Mouse (Mus musculus) retina, postnatal 1 day (tissue): Measurements from ENCODE around the gene Rer1.

Source experiments
- DNase-seq: peaks from one replicate; pipeline ENCODE4 v3.0.0-alpha.2; 2012

Gene Rer1

DNA sequence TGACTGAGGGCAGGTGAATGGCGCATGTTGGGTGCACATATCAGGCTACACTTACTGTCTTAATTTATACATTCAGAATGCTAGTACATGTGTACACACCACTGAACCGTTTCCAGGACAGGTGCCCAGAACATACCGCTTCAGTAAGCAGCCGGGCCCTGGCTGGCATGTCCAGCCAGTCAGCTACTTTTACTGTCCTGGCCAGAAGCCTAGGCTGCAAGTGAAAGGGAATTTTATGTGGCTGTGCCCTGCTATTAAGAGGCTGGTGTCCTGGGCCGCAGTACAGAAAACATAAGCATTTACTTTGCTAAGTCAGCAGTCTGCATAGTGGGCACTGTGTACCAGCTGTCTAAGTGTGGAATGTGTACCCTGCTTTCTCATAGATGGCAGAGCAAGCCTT lies 15.3 kb downstream of the Rer1 start:
- DNase-seq = no peak

DNA sequence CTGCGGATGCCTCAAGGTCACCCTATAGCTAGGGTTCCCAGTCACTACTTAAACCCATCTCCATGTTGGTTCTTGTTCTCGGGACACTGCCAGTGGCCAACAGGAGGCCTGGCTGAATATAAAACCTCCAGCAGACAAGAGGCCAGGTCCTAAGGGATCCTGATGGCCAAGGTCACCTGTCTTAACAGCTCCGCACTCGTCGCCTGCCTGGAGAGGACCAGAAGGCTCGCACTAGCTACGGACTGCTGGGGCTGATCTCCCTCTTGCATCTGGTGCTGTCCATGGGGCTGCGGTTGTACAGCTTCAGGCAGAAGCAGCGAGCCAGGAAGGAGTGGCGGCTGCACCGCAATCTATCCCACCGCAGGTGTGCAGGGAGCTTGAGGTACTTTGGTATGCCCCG lies 16.0 kb downstream of the Rer1 start:
- no peak for DNase-seq

DNA sequence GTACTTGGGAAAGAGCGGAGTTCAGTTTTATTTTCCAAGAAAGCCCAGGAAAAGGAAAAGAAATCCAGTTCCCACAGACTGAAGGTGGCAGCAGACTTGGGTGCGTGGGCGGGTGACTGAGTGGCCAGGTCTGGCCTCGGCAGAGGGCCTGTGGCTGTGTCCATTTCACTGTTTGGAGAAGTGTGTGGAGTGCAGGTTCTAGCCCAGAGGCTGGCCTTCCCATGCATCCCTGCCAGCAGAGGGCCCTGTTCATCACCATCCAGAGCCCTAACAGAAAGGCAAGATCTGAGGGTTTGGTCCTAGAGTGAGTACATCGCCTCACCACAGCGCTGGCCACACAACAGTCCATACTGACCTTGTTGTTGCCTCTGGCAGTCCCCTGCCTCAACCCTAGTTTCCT lies 17.0 kb downstream of the Rer1 start:
- DNase-seq = no peak

DNA sequence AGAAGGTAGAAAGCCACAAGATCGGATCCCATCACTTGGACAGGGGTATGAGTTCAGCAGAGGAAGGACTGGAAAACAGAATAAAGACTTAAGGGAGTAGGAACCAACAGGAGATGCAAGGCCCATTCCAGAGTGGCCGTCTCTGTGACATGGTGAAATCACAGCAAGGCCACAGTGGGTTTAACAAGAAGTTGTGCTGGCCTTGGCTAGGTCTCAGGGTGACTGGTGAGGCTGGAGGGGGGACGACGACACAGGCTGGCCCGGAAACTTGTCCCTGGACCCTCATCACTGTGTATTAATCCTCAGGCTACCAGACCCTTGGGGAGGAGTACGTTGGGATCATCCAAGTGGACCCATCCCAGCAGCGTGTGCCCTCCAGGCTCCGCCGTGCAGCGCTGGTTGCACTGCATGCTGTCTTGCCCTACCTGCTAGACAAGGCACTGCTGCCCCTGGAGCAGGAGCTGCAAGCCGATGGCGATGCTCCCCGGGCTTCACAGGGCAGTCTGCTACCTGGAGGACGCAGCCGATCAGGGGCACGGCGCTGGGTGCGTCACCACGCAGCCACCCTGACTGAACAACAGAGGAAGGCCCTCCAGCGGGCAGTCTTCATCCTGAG lies 17.7 kb downstream of the Rer1 start:
- DNase-seq = no peak

DNA sequence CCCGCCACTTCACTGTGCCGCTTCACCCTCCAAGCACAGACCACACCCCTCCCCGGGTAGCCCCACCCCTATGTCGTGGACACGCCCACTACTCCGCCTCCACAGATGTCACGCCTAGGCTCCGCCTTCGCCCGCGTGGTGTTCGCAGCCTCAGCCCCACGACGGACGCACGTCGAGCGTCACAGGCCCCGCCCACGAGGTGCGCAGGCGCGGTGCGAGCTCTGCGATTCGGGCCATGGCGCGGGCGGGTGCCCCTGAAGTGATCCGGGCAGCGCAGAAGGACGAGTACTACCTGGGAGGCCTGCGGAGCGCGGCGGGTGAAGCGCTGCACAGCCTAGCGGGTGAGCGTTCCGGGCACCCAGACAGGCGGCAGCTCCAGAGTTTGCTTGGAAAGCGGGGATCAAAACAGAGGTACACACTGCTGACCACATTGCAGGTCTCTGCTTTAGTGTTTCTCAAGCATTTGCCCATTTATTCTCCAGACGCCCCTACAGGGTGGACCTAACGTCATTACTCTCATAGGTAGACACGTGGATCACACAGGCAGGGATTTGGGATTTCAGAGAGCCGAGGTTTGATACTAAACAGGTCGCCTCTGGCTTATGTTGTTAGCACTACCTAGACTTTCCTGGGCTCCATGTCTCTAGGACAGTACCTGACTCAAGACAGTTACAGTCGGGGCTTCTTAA lies 19.2 kb downstream of the Rer1 start, which contains the start of gene Pex10:
TSS of gene Pex10 (plus strand) at position 183 of the 689 bp plus-strand sequence.
- DNase-seq = peak; percentile 98

DNA sequence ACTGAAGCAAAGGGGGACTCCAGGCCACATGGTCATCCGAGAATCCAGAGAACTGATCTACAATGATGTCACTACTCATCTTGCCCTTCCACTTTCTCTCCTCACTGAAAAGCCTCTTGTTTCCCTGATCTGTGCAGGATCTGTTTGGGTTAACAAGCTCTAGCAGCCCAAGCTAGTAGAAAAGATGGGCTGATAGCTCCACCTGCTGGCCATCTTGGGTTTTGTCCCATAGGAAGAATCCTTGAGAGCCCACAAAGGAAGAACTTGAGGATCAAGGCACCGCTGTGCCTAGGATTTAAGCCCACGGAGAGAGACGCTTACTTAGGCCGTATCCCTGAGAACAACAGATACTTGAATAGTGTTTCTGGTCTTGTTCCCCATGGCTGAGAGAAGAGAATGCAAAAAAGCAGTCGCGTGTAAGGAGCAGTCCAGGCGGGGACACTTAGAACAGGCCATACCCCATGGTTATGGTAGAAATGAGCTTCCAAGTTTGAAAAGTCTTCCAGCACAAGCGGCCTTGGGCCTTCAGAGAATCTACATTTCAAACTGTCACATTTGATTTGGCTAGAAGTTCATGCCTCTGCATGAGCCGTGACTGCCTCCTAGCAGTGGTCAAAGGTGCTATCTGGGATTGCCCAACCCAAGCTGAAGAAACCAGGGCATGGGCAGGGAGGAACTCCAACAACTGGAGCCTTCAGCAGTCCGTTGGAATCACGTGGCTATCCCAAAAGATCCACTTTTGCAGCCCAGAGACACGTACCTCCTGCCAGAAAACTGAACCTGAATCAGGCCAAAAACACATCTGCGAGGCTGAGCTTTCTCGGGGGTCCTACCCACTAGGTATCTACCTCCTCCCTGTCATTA lies 20.0 kb downstream of the Rer1 start:
- DNase-seq = peak; percentile 96

DNA sequence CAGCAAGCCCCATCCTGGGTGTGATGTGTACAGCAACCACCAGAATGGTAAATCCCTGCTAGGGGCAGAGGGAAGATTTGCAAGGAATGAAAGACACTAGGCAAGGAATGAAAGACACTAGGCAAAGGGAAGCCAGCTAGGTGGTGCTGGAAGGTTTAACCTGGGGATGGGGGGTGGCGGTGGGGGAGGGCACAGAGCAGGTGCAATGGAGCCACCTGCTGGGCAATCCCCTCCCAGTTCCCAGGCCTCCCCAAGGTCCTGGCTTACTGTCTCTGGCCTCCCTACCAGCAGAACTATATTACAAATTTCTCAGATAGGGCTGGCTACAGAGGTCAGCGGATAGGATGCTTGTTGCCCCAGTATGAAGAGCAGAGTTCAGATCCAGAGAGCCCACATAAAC lies 21.7 kb downstream of the Rer1 start:
- DNase-seq = no peak

DNA sequence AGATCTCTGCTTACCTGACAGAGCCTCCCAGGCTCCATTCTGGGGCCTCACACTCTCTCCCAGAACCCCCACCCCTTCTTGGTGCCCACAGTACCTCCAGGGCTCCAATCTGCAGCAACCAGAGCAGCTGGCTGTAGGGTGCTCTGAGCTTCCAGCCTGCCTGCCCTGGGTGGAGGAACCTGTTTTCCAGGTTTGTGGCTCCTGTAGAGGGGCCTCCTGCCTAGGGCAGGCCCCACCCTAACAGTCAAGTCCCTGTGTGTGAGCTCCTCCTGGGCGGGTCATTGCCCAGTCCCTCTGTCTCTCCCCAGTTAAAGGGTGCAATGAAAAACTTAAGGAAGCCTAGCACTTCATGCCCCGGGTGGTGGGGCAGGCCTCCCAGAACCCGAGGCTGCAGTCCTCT lies 22.3 kb downstream of the Rer1 start:
- no peak for DNase-seq

DNA sequence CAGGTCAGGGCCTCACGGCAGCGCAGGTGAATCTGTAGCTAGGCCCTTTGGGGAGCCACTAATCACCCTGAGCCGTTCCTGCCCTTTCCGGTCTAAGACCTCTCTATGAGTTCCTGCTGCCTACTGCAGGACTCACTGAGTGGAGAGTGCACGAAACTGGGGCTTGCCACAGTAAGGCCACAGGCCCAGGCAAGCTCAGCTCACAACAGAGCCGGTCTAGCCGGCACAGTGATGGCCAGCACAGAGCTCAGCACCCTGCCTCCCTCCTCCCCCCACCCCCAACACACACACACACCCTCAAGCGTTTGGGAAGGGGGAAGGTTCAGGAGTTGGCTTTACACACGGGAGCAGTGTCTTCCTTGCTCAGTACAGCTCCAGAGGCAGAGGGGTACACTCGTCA lies 27.9 kb downstream of the Rer1 start:
- DNase-seq = no peak

DNA sequence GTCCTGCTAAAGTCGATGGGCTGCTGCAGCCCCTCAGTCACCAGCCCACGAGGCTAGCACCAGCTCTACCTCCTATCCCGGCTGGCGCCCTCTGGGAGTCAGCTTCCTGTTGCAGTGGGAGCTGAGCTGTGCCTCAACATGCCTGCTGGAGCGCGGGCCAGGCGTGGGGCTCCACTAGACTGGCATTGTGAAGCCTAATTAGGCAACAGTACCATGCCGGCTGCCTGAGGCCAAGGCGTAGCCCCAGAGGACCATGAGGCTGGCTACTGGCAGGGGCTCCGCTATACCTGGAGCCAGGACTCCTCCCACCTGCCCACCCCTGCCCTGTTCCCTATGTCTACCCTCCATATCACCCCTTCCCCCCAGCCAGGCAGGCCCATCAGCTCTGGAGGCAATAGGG lies 29.5 kb downstream of the Rer1 start, which contains the start of gene Plch2:
TSS of gene Plch2 (minus strand) at position 61 of the 400 bp plus-strand sequence.
- no peak for DNase-seq

DNA sequence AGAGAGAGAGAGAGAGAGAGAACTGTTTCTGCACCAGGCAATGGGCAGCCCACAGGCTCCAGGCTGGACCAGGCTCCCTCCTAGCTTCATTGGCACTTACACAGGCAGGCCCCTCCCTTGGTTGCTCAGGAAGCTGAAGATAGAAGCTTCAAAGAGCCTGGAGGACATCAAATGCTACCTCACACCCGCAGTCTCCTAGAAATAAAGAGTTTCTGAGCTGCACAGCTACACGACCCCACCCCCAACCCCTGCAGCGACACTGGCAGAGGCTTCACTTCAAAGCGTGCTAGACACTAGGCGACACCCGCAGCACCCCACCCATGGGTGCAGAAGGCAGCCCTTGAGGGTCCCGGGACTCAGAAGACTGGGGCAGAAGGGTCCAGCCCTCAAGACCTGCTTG lies 36.1 kb downstream of the Rer1 start:
- no peak for DNase-seq

DNA sequence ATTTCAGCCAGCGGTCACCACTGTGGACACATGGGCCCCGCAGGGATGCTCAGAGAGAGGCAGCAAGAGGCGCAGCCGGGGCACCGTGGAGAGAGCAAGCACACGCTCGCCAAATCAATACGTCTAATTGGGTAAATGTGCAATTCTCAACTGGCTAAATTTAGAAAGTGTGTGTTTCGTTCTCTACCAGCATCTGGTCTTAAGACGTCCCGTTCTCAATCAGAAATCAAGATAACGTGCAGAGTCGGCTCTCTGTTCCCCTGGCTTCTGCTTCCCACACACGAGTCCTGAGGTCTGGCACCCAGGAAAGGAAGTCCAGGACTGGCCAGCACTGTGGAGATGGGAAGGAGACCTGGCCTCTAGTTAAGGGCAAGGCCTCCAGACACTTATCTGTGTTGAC lies 39.5 kb downstream of the Rer1 start:
- no peak for DNase-seq

DNA sequence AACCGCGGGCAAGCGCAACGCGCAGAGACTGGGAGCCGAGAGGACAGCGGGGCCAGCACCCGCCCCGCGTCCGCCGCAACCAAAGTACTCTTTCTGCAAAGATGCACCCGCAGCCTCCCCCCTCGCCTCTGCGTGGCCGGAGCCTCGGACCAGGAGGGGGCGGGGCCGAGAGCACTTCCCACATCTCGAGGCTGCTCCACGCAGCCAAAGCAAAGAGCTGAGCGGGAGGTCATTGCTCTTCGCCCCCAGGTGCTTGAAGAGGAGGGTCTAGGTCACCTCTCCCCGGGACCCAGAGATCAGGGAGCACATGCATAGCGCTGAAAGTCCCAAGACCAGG lies 42.9 kb downstream of the Rer1 start:
- DNase-seq = peak; percentile 48

DNA sequence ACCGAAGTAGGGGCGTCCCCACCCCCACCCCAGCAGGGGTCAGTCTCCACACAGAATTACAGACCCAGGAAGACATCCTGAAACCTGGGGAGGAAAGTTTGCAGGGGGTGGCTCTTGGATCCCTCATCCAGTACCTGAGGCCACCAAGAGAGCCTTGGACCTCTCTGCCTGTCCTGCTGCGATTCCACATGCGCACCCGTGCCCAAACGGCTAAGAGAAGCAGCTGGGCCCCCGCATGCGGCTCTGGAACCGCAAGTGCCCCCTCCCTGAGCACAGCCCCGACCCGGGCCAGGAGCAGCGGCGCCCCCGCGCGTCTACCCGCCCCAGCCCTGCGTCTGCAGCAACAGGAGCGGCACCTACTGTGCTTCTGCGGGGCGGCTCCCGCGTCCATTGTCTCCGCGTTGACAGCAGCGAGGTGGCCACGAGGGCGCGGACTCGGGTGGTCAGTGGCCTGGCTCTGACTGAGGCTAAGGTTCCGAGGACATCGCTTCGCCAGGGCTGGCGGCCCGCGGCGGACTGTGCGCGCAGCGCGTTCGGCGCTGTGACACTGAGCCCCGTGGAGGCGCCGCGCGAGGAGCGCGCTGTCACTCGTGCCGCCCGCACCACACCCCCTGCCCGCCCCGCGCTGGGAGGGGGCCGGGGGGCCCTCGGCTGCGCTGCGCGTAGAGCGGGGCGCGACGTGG lies 43.4 kb downstream of the Rer1 start:
- DNase-seq = peak; percentile 46

DNA sequence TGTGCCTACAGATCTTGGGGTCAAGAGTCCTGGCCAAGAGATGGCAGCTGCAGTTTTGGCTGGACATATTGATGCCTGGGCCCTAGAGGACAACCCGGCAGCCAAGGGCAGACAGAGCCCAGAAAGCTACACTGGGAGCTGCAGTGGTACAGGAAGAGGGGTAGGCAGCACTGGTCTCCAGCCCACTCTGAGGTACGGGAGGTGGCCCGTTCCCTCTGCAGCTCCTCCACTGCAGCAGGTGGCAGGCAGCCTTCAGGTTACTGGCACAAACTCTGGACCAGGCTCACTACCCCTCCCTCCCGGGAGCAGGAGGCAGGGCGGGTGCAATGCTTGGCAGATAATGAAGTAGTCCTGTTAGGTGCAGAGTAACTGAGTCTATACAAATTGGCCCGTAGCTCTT lies 45.5 kb downstream of the Rer1 start:
- no peak for DNase-seq

DNA sequence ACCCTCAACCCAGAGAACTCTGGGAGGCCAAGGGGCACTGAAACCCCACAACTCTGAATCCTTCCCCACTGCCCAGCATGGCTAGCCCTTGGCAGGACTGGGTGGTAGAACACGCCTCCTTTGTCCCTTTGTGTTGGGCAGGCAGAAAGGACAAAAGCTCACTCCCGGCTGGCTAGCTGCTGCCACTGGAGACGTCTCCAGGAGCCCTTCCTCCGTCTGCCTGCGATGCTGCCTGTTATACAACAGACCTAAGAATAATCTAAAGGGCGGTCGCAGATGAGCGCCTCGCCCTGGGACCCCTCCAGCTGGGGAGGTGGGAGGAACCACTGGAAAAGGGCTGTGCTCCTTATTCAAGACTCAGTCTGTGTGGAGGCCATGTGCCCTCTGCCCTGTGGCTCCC lies 46.0 kb downstream of the Rer1 start:
- no peak for DNase-seq

DNA sequence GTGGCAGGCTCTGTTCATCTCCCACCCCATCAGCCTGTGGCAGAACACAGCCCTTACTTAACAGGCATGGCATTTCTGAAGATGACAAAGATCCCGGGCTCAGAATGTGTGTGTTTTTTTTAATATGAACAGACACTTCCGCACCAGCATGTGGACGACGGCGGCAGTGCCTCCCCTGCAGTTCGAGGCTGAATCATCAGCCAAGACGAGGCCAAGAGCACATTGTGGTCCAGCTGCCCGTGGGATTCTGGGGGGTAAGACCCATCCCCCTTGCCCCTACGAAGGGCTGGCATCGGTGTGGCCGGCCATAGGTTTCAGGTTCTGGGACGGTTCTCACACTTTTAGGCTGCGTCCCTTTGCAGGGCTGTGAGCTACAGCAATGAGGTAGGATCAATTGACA lies 51.4 kb downstream of the Rer1 start:
- DNase-seq = no peak

DNA sequence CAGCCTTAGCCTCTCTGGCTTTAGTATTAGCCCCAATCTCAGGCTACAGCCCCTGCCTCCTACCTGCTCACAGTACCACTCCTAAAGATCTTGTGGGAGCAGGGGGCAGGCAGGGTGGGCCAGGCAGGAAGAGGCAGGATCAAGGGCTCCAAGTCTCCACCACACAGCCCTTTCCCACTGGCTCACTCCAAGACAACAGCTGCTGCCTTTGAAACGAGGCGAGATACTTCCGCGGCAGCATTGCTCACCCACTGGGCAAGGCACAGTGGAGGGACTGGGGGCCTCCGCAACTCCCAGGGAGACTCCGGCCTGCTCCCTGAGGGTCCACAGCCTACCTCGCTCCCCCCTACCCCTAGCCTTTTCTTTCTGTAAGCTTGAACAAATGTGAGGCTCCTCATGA lies 52.0 kb downstream of the Rer1 start:
- DNase-seq = no peak

DNA sequence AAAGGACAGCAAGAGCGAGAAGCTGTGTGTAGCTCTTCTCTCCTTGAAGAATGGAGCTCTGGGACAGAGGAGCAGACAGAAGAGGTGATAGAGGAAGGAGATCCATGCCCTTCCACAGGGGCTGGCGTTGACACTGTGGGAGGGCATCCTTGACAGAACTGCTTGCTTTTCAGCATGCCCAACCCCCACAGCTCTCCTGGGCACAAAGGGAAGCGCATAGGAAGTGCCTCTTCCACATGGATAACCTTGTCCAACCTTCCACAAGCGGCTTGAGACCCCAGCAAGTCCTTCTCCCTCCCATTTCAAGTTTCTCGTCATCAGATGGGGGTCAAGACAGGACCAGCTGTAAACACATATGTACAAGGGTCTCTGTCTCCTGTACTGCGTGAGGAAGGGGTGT lies 53.1 kb downstream of the Rer1 start:
- peak; percentile 60 for DNase-seq

DNA sequence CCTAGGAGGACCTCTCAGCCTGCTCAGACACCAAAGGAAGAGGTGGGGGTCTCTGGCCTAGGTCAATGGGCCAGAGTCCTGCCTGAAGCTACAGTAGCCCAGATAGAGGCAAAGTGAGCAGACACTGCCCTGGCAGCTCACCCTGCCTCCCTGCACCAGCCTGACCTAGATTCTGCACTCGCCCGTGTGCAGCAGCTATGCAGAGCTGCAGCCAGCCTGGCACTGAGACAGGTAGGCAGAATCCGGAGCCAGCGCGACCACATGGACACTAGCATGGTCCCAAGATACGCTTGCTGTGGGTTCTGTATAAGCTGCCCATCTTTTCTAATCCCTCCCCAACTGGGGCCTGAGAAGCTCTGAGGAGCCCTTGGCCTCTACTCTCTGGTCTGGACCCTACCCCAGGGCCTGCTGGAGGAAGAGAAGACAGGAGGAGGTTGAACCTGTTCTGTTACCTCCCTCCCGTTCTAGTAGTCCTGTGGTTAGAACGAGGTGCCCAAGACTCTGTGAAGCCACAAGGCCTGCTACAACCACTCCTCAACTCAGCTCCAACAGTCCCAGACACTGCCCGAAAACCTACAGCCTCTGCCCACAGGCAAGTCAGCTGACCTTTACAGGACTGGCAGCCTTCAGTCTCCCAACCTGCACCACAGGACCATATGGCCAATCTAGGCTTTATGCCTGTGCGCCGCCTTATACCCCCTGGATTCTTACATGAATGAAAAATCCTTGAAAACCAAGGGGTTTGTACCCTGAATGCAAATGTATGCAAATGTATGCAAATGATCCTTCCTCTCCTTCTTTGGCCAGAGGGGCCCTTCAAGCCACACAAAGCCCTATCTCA lies 61.8 kb downstream of the Rer1 start:
- DNase-seq = peak; percentile 56
